Mouse (Mus musculus): Measurements from ENCODE around the gene Donson. TPM values are rescaled to one million over a fixed set of nuclear protein-coding genes. Genes with fewer than 3 reads are reported as not detected.
A peak's percentile ranks its signal among the peaks of the same experiment; 100 is the strongest.
"Not testable (repeated sequence)": the region's sequence is repeated elsewhere in the genome, so short reads cannot be mapped to it uniquely, and the experiment has no call there.

The Donson gene
- total RNA-seq, 2 experiments from 2014 or later: 5.1 to 9.8 TPM

- intact Hi-C loops (cut with DNase I): loop anchor here (5.0 kb wide), 1 partner anchor 50 kb away; the partner anchor contains the start of gene Tmem50b
- DNase-seq: peak; percentile 96
Observed at GRCm38 (mm10) chr16:91646681-91647419, 41.7 kb downstream of the Donson start, which contains the start of gene Gart. Gene Gart (minus strand): TSS chr16:91646952.

DNA sequence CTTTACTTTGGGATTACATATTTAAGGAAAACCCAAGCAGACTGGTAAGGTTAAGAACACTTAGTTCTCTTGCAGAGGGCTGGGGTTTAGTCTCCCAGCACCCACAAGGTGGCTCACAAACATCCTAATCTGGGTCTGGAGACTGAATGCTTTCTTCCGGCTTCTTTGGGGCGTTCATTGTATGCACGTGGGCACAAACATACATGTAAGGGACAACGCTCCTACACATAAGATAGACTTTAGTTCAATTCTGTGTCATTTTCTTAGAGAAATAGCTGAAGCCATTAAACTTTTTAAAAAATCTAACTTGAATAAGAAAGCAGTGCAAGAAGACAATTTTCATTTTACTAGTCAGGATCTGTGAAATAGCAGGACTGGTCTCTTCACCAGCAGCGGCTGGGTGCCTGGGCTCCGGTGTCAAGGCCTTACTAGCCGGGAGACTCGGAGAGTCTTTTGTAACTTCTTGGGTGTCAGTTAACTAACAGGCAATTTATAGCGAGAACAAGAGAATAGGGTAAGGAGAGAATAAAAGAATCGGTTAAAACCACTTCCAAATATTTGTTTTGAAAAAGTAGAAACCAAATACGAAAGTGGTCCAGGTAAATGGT, 42.5 kb downstream of the Donson start:
- intact Hi-C loops (cut with DNase I): loop anchor here (5.0 kb wide), 1 partner anchor 49 kb away; the partner anchor contains the start of gene Tmem50b
- no peak for DNase-seq

- intact Hi-C loops (cut with DNase I): loop anchor here (5.0 kb wide), 1 partner anchor 48 kb away; the partner anchor contains the start of gene Tmem50b
- DNase-seq: not testable (repeated sequence)
Observed at GRCm38 (mm10) chr16:91645420-91645819, 43.1 kb downstream of the Donson start.

- DNase-seq: no peak
- intact Hi-C loops (cut with DNase I): loop anchor here (5.0 kb wide), 1 partner anchor 48 kb away; the partner anchor contains the start of gene Tmem50b
Observed at GRCm38 (mm10) chr16:91644901-91645300, 43.7 kb downstream of the Donson start.

- intact Hi-C loops (cut with DNase I): no loop called here
- DNase-seq: no peak
Observed at GRCm38 (mm10) chr16:91640171-91640570, 48.4 kb downstream of the Donson start.

DNA sequence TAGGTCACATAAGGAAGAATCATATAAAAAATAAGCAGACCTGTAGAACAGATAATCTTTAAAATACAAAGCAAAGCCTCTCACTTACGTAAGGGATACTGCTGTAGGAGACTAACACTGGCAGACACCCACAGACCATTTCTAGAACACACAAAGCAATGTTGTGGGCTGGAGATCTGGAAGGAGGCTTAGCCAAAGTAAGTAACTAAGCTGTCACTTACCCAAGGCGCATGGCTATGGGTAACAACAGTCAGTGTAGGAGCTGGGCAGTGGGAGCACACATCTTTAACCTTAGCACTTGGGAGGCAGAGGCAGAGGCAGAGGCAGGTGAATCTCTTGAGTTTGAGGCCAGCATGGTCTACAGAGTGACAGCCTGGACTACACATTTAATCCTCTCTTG, 48.9 kb downstream of the Donson start:
- no peak for DNase-seq
- intact Hi-C loops (cut with DNase I): no loop called here

DNA sequence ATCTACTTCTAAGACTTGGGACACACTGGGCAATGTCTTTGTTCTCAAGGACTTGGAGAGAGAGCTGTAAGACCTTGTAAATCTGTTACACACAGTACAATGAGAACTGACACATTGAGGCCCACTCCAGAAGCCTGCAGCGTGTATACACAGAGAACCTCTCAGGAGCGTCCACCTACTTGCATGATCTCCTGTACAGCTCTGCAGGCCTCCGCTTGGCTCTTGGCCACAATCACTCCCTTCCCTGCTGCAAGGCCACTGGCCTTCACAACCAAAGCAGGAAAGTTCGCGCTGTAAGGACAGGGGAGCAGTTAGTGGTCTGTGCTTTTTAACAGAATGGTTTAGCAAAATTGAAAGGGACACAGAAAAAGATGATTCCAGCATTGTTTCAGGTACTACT, 49.4 kb downstream of the Donson start:
- intact Hi-C loops (cut with DNase I): no loop called here
- DNase-seq: no peak

DNA sequence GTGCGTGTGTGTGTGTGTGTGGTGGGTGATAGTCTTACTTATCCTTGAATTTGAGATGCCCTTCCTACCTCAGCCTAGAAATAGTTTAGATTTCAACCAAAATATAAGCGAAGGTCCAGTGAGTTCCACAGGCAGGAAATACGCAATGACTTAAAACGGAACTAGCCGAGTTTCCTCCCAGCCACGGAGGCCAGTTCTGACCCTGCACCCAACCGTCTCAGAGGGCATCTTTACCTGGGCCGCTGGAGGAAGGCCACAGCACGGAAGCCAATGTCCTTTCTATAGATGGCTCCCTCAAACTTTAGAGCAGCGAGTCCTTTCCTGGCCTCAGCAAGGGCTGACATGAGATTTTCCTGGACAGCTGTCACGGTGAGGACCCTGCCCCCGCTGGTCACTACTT, 54.9 kb downstream of the Donson start:
- intact Hi-C loops (cut with DNase I): loop anchor here (5.0 kb wide), 1 partner anchor 121 kb away; no protein-coding TSS in a partner anchor
- no peak for DNase-seq

- DNase-seq: no peak
- intact Hi-C loops (cut with DNase I): loop anchor here (5.0 kb wide), 1 partner anchor 121 kb away; no protein-coding TSS in a partner anchor
Observed at GRCm38 (mm10) chr16:91632940-91633339, 55.6 kb downstream of the Donson start.

DNA sequence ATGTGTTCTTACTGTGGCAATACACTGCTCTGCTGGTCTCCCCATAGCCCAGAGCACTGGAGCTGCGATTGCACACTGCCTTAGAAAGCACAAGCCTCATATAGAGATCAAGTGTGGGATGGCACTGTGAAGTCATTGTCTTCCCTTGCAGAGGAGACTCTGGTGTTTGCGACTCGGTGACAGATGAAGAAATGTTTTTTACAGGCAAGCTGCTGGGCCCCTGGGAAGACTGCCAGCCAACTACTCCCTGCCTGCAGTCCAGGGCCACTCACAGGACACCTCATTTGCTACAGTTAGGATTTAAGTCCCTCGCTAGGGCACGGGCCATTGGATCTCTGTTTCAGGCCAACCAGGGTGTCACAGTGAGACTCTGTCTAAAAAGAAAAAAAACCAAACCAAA, 56.1 kb downstream of the Donson start:
- intact Hi-C loops (cut with DNase I): loop anchor here (5.0 kb wide), 1 partner anchor 120 kb away; no protein-coding TSS in a partner anchor
- no peak for DNase-seq

GRCm38 (mm10) chr16:91630584-91630983, 58.0 kb downstream of the Donson start:
- no peak for DNase-seq
- intact Hi-C loops (cut with DNase I): loop anchor here (5.0 kb wide), 1 partner anchor 118 kb away; no protein-coding TSS in a partner anchor

GRCm38 (mm10) chr16:91629749-91630148, 58.8 kb downstream of the Donson start:
- intact Hi-C loops (cut with DNase I): loop anchor here (5.0 kb wide), 1 partner anchor 117 kb away; no protein-coding TSS in a partner anchor

GRCm38 (mm10) chr16:91628673-91629072, 59.9 kb downstream of the Donson start:
- no peak for DNase-seq
- intact Hi-C loops (cut with DNase I): no loop called here

More at GRCm38 (mm10) chr16:91629749-91630148, 58.8 kb downstream of the Donson start:
- no peak for DNase-seq

GRCm38 (mm10) chr16:91627831-91628230, 60.7 kb downstream of the Donson start:
- intact Hi-C loops (cut with DNase I): no loop called here
- no peak for DNase-seq

Other genes with a start within 250 kb of the Donson start
- gene Ifnar1, start 203.5 kb downstream of the Donson start, total RNA-seq (2021): 10 to 100 TPM; 46.6 to 58.9 TPM
- gene Ifngr2, start 141.7 kb downstream of the Donson start, total RNA-seq (2021): 100 to 1,000 TPM; 116 to 132 TPM
- 10 to 100 TPM; 46.9 to 55.3 TPM for gene Tmem50b, start 91.0 kb downstream of the Donson start, total RNA-seq (2021)
- 10 to 100 TPM in 1 of 2 experiments, 1 to 10 TPM in 1; 9.5 to 11.7 TPM for gene Dnajc28, start 69.7 kb downstream of the Donson start, total RNA-seq (2021)
- gene Gart, start 41.8 kb downstream of the Donson start, total RNA-seq (2021): 10 to 100 TPM; 56.2 to 63.4 TPM
- gene Son, start 41.3 kb downstream of the Donson start, total RNA-seq (2021): 100 to 1,000 TPM; 201 to 204 TPM
- 10 to 100 TPM; 30.0 to 32.2 TPM for gene Cryzl1, start 40.2 kb upstream of the Donson start, total RNA-seq (2021)
- gene Itsn1, start 40.5 kb upstream of the Donson start, total RNA-seq (2021): 10 to 100 TPM; 41.0 to 41.2 TPM

Data from heart, postnatal 10 days (tissue).